8 mouse cellular contexts compared by ENCODE assay signal in genomic region chr14:8213803-8214224, GRCm38 (mm10). TPM values are rescaled to one million over a fixed set of nuclear protein-coding genes. Genes with fewer than 3 reads are reported as not detected.
DNase-seq lines count a peak whose midpoint lies in the region; ATAC-seq and TF ChIP-seq lines count a peak whose summit lies in the region.

Kctd6 (plus strand) TSS chr14:8214140.

- peak; percentile 94 for DNase-seq in MN1 (ENCODE audit: low spot score)
- peak; percentile 97 for DNase-seq in cerebellum, adult 9-10 months
- DNase-seq in hindbrain, embryonic 10.5 days (ENCODE audit: low spot score) = peak; percentile 98
- DNase-seq in layer of hippocampus, adult 9-11 months = peak; percentile 97
- DNase-seq in lung, postnatal 0 days (ENCODE audit: low spot score) = peak; percentile 99
- DNase-seq in ovary, postnatal 14 days (ENCODE audit: low spot score) = peak; percentile 98
- DNase-seq in thymus, postnatal 14 days = peak; percentile 99

- H3K4me1 ChIP-seq in hindbrain, embryonic 10.5 days (replicated peaks) = peaks cover 29% of the 10 kb centered on the region
- peaks cover 11% of the 10 kb centered on the region; the same call in 1 of the 2 replicates for H3K4me1 ChIP-seq in lung, postnatal 0 days (ENCODE audit: insufficient read depth, low read depth, low read length)

- H3K4me2 ChIP-seq in lung, postnatal 0 days (replicated peaks; ENCODE audit: low read depth, low read length) = peak within 1 kb of the TSS; percentile 83

- H3K4me3 ChIP-seq in hindbrain, embryonic 10.5 days = peak within 1 kb of the TSS; percentile 70
- peak within 1 kb of the TSS; percentile 81 for H3K4me3 ChIP-seq in lung, postnatal 0 days (ENCODE audit: low read depth, low read length)

- TF ChIP-seq EP300 in lung, postnatal 0 days (IDR thresholded peaks at IDR 0.05) = no peak

- H3K36me3 ChIP-seq in hindbrain, embryonic 10.5 days = no peaks in the 10 kb centered on the region
- H3K36me3 ChIP-seq in lung, postnatal 0 days (ENCODE audit: insufficient read depth, low read length) = no peaks in the 10 kb centered on the region

- ATAC-seq in frontal cortex, adult (ENCODE audit: low TSS enrichment) = peak; percentile 78
- peak; percentile 99 for ATAC-seq in lung, postnatal 0 days

- peak within 1 kb of the TSS; percentile 94 for H3K27ac ChIP-seq in hindbrain, embryonic 10.5 days
- peak within 1 kb of the TSS; percentile 95 for H3K27ac ChIP-seq in lung, postnatal 0 days (ENCODE audit: low read length)

- H3K27me3 ChIP-seq in hindbrain, embryonic 10.5 days (ENCODE audit: insufficient read depth, poor library complexity, severe bottlenecking) = peaks cover 39% of the 10 kb centered on the region
- no peaks in the 10 kb centered on the region for H3K27me3 ChIP-seq in lung, postnatal 0 days (replicated peaks; ENCODE audit: insufficient read depth, low read length)

- peak within 1 kb of the TSS; percentile 88 for H3K9ac ChIP-seq in lung, postnatal 0 days (replicated peaks; ENCODE audit: low read depth)

- TF ChIP-seq CTCF in lung, postnatal 0 days (IDR thresholded peaks at IDR 0.05) = peak; percentile 74

- H3K9me3 ChIP-seq in hindbrain, embryonic 10.5 days = no peaks in the 10 kb centered on the region
- H3K9me3 ChIP-seq in lung, postnatal 0 days (ENCODE audit: low read length) = no peaks in the 10 kb centered on the region

- WGBS in hindbrain, embryonic 10.5 days = 1% methylated on average over 46 of the region's 49 CpGs
- under 1% methylated on average over 31 of the region's 49 CpGs for WGBS in lung, postnatal 0 days

RNA-seq across cellular contexts. Expression of gene Kctd6, which starts in this region (rescaled TPM):
- polyA plus RNA-seq in hindbrain, embryonic 10.5 days (2016; fragmentation: Nextera tagmentation; extraction: Ambion mirVana) = 3.8 and 4.0 TPM in 2 replicates
- 18.5 and 19.5 TPM in 2 replicates for polyA plus RNA-seq in lung, postnatal 0 days (2015; fragmentation: Nextera tagmentation; extraction: Ambion mirVana)

Comparison
In these comparisons a context has a peak if more than half of its experiments do, and no peak if none do; other contexts are left out.
1. Peak in every context shown above with its lines: DNase-seq, ATAC-seq, H3K4me3 ChIP-seq and H3K27ac ChIP-seq.